Mouse (Mus musculus) ES-E14 (cell line): ENCODE data around the gene Sparc.

ENCODE experiments used
- CHD2 ChIP-seq: IDR thresholded peaks from 2 replicates; pipeline ENCODE4 v1.6.1; 2014; ENCODE audit warnings: mild to moderate bottlenecking, low read depth, low read length, inconsistent platforms
- HCFC1 ChIP-seq: IDR thresholded peaks from 2 replicates; pipeline ENCODE4 v1.6.1; 2012; ENCODE audit warnings: low read length, inconsistent platforms, borderline replicate concordance; ENCODE audit not compliant: insufficient read depth
- MAFK ChIP-seq: IDR thresholded peaks from 2 replicates; pipeline ENCODE4 v1.6.1; 2014; ENCODE audit warnings: mild to moderate bottlenecking, low read depth, low read length, inconsistent platforms; ENCODE audit not compliant: insufficient read depth
- ZC3H11A ChIP-seq: IDR thresholded peaks from 2 replicates; pipeline ENCODE4 v1.6.1; 2012; ENCODE audit warnings: low read depth, mild to moderate bottlenecking, inconsistent platforms, low read length, borderline replicate concordance
- ZNF384 ChIP-seq: IDR thresholded peaks from 2 replicates; pipeline ENCODE4 v1.6.1; 2012; ENCODE audit warnings: low read depth, low read length, inconsistent platforms

DNA sequence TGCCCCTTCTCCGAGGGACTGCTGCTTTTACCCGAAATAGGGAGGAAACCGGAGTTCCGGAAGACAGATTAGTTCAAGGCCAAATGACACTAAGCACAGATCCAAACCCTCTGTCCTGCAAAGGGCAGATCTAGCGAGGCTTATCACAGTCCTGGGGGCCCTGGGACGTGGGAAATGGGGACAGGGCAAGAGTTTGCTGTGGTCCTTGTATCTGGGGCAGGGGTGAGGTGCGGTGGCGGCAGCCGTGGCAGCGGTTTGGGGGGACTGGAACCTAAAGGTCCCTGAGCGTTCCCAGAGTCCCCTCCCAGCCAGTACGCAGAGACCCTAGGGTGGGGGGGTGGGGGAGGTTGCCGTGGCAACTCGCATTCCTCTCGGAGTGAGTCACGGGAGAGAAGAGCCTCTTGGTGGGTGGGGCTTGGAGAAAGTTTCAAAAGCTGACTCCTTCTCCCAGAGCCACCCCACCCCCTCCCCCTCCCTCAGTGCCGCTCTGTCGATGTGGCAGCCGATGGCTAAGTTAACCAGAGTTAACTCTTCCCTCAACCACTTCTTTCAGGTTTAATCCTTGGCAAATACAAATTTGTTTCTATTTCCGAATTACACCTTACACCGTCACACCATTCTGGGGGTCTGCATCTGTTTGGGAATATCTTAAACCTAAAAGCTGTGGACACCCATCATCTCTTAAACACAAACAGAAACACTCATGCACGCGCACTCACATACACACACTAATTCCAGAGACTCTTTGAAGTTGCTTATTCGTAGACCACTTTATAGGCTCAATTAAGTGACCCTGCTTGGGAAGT lies 4.9 kb downstream of the Sparc start:
- no peak for TF ChIP-seq ZC3H11A
- TF ChIP-seq CHD2, result no peak
- TF ChIP-seq MAFK, result no peak
- TF ChIP-seq HCFC1, result no peak
- TF ChIP-seq ZNF384, result no peak
